Mouse (Mus musculus) hindbrain, embryonic 13.5 days (tissue): ENCODE measurements around the gene St6galnac5. TPM values are rescaled to one million over a fixed set of nuclear protein-coding genes. Genes with fewer than 3 reads are reported as not detected.
A peak's percentile ranks its signal among the peaks of the same experiment; 100 is the strongest.

Experiments
- ATAC-seq: fragments of 200-750 bp; cut with Nextera tagmentation; 2 replicates; pipeline ENCODE4 v1.8.0; 2017; ENCODE audit warnings: moderate TSS enrichment; ENCODE audit not compliant: low FRiP score
- H3K27ac ChIP-seq: fragments of 300-500 bp; sonication (generic); 2 replicates; pipeline ENCODE4 v1.5.1; 2015; ENCODE audit warnings: inconsistent platforms, mild to moderate bottlenecking, moderate library complexity
- H3K27me3 ChIP-seq: fragments of 300-500 bp; sonication (generic); 2 replicates; pipeline ENCODE4 v1.6.1; 2015; ENCODE audit warnings: mild to moderate bottlenecking, inconsistent platforms
- H3K36me3 ChIP-seq: fragments of 300-500 bp; sonication (generic); 2 replicates; pipeline ENCODE4 v1.6.1; 2015; ENCODE audit warnings: mild to moderate bottlenecking, inconsistent platforms
- H3K4me1 ChIP-seq: fragments of 300-500 bp; sonication (generic); replicated peaks from 2 replicates; pipeline ENCODE4 v1.6.1; 2015; ENCODE audit warnings: inconsistent platforms
- H3K4me2 ChIP-seq: fragments of 300-500 bp; sonication (generic); 2 replicates; pipeline ENCODE4 v1.6.1; 2015; ENCODE audit warnings: inconsistent platforms, mild to moderate bottlenecking, moderate library complexity
- H3K4me3 ChIP-seq: fragments of 300-500 bp; sonication (generic); 2 replicates; pipeline ENCODE4 v1.5.1; 2015; ENCODE audit warnings: mild to moderate bottlenecking, inconsistent platforms
- H3K9ac ChIP-seq: fragments of 300-500 bp; sonication (generic); 2 replicates; pipeline ENCODE4 v1.6.1; 2015; ENCODE audit warnings: mild to moderate bottlenecking, inconsistent platforms
- H3K9me3 ChIP-seq: fragments of 300-500 bp; sonication (generic); 2 replicates; pipeline ENCODE4 v1.6.1; 2016; ENCODE audit warnings: inconsistent platforms
- WGBS: fragments of 180-500 bp; shearing (Covaris S2); methylation state at CpG from one replicate; pipeline ENCODE4 v1.1.7; 2015; 5-methylcytosine and 5-hydroxymethylcytosine counted together
- polyA plus RNA-seq: library from polyadenylated mRNA; unstranded; fragments of >200 nt; fragmentation: Nextera tagmentation; extraction: Ambion mirVana; gene quantifications from 2 replicates; pipeline ENCODE4 v1.2.1, GENCODE M21; 2015

Gene St6galnac5
- polyA plus RNA-seq: 18.6 and 19.5 TPM in 2 replicates

DNA sequence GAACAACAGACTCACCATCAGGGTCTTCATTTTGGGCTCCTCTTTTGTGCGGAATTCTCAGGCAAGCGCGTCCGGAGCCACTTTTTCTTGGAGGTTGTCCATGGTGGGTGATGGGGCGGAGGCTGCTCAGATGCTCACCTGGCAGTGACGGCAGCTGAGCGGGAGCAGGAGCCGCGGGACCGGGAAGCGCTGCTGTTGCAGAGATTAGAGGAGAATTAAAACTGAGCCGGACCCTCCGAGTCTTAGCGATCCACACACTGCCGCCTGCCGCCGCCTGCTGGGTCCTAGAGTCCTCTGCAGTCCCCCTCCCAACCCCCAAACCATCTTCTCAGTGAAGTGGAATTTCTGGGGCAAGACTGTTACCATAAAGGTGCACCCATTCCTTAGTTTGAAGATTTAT, at the start of gene St6galnac5:
Gene St6galnac5 (minus strand): TSS at position 259 of the 400 bp plus-strand sequence.
- Histone ChIP-seq H3K4me1 (peaks cover 40% of the 10 kb centered on the region), H3K36me3 (no peaks in the 10 kb centered on the region), H3K9ac (peak within 1 kb of the TSS; percentile 80), H3K4me3 (peak within 1 kb of the TSS; percentile 63), H3K4me2 (peak within 1 kb of the TSS; percentile 94), H3K27ac (peak within 1 kb of the TSS; percentile 83), H3K9me3 (no peaks in the 10 kb centered on the region), H3K27me3 (peaks cover 18% of the 10 kb centered on the region)
- peak; percentile 37 for ATAC-seq
- 0% methylated on average over 17 of the region's 17 CpGs for WGBS

GRCm38 (mm10) chr3:153030756-153031155, 48.7 kb upstream of the St6galnac5 start:
- H3K4me1 ChIP-seq: no peaks in the 10 kb centered on the region
- no peak overlapping the region for H3K27ac ChIP-seq
- H3K27me3 ChIP-seq: no peaks in the 10 kb centered on the region
- no peaks in the 10 kb centered on the region for H3K9me3 ChIP-seq
- H3K4me2 ChIP-seq: no peak overlapping the region
- ATAC-seq: no peak
- no peaks in the 10 kb centered on the region for H3K36me3 ChIP-seq
- WGBS: 94% methylated on average over 5 of the region's 5 CpGs
- H3K9ac ChIP-seq: no peak overlapping the region
- H3K4me3 ChIP-seq: no peak overlapping the region

- no peak overlapping the region for H3K4me2 ChIP-seq
- H3K4me3 ChIP-seq: no peak overlapping the region
- no peaks in the 10 kb centered on the region for H3K36me3 ChIP-seq
- ATAC-seq: no peak
- H3K27ac ChIP-seq: no peak overlapping the region
- no peaks in the 10 kb centered on the region for H3K9me3 ChIP-seq
- H3K27me3 ChIP-seq: no peaks in the 10 kb centered on the region
- 74% methylated on average over 11 of the region's 11 CpGs for WGBS
- H3K4me1 ChIP-seq: 0 out of 2 replicates have a peak, but pooled peaks cover 6% of the 10 kb centered on the region
- H3K9ac ChIP-seq: no peak overlapping the region
Observed at GRCm38 (mm10) chr3:153024016-153024415, 42.0 kb upstream of the St6galnac5 start.

DNA sequence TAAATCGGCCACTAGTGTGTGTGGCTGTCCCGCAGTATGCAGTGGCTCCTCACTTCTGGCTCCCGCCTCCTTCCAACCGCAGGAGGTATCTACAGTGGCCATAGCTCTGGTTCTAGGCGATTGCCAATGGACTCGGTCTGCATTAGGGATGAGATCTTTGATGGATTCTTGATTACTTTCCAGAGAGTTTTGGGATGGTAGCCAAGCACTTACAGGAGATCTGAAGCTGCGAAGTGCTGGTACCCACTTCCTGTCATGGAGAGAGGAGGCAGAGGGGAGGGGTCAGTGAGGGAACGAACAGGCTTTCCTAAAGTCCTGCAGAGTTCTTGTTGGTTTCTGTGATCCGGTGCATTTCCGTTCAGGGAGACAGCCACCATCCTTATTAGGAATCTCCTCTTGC, 36.0 kb upstream of the St6galnac5 start:
- H3K9me3 ChIP-seq: no peaks in the 10 kb centered on the region
- no peaks in the 10 kb centered on the region for H3K36me3 ChIP-seq
- H3K27ac ChIP-seq: no peak overlapping the region
- H3K27me3 ChIP-seq: no peaks in the 10 kb centered on the region
- H3K4me3 ChIP-seq: no peak overlapping the region
- H3K9ac ChIP-seq: no peak overlapping the region
- no peaks in the 10 kb centered on the region for H3K4me1 ChIP-seq
- WGBS: 69% methylated on average over 10 of the region's 10 CpGs
- no peak for ATAC-seq
- no peak overlapping the region for H3K4me2 ChIP-seq

- H3K36me3 ChIP-seq: no peaks in the 10 kb centered on the region
- ATAC-seq: no peak
- no peaks in the 10 kb centered on the region for H3K9me3 ChIP-seq
- H3K4me1 ChIP-seq: no peaks in the 10 kb centered on the region
- H3K4me2 ChIP-seq: no peak overlapping the region
- WGBS: 70% methylated on average over 8 of the region's 8 CpGs
- no peak overlapping the region for H3K9ac ChIP-seq
- no peak overlapping the region for H3K4me3 ChIP-seq
- no peaks in the 10 kb centered on the region for H3K27me3 ChIP-seq
- no peak overlapping the region for H3K27ac ChIP-seq
Observed at GRCm38 (mm10) chr3:153016355-153016754, 34.3 kb upstream of the St6galnac5 start.

- H3K27me3 ChIP-seq: no peaks in the 10 kb centered on the region
- H3K9ac ChIP-seq: no peak overlapping the region
- H3K27ac ChIP-seq: no peak overlapping the region
- no peaks in the 10 kb centered on the region for H3K9me3 ChIP-seq
- ATAC-seq: no peak
- no peak overlapping the region for H3K4me2 ChIP-seq
- WGBS: 95% methylated on average over 6 of the region's 6 CpGs
- H3K4me3 ChIP-seq: no peak overlapping the region
- H3K4me1 ChIP-seq: no peaks in the 10 kb centered on the region
- H3K36me3 ChIP-seq: no peaks in the 10 kb centered on the region
Observed at GRCm38 (mm10) chr3:153006893-153007292, 24.8 kb upstream of the St6galnac5 start.

DNA sequence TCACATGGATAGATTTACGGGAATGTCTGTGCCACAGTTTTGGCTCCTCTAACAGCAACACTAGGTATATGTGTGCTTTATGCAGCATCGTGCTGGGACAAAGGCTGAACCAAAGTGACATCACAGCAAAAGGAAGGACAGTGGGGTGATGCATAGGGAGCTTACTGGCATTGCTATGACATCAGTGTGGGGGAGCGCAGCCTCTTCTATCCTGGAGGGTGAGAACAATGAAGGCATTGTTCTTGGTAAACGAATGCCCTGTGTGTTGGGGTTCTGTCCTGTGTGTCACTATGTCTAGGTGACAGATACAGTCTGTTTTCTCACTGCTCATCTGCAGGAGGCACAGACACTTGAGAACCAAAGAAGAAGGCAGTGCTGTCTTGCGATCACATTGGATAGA, 16.9 kb upstream of the St6galnac5 start:
- Histone ChIP-seq H3K4me3 (no peak overlapping the region), H3K9ac (no peak overlapping the region), H3K4me2 (no peak overlapping the region), H3K9me3 (no peaks in the 10 kb centered on the region), H3K27ac (no peak overlapping the region), H3K36me3 (no peaks in the 10 kb centered on the region), H3K4me1 (no peaks in the 10 kb centered on the region; the same call in 1 of the 2 replicates), H3K27me3 (no peaks in the 10 kb centered on the region)
- WGBS: 52% methylated on average over 5 of the region's 5 CpGs
- no peak for ATAC-seq

- no peaks in the 10 kb centered on the region for H3K9me3 ChIP-seq
- H3K36me3 ChIP-seq: no peaks in the 10 kb centered on the region
- no peaks in the 10 kb centered on the region for H3K27me3 ChIP-seq
- 66% methylated on average over 5 of the region's 5 CpGs for whole genome bisulfite sequencing
- no peak overlapping the region for H3K4me3 ChIP-seq
- H3K4me1 ChIP-seq: no peaks in the 10 kb centered on the region; the same call in 1 of the 2 replicates
- no peak overlapping the region for H3K9ac ChIP-seq
- H3K4me2 ChIP-seq: no peak overlapping the region
- H3K27ac ChIP-seq: no peak overlapping the region
- ATAC-seq: no peak
Observed at GRCm38 (mm10) chr3:152998106-152998505, 16.1 kb upstream of the St6galnac5 start.

GRCm38 (mm10) chr3:152993608-152994007, 11.6 kb upstream of the St6galnac5 start:
- H3K9ac ChIP-seq: no peak overlapping the region
- H3K4me2 ChIP-seq: no peak overlapping the region
- no peaks in the 10 kb centered on the region for H3K9me3 ChIP-seq

DNA sequence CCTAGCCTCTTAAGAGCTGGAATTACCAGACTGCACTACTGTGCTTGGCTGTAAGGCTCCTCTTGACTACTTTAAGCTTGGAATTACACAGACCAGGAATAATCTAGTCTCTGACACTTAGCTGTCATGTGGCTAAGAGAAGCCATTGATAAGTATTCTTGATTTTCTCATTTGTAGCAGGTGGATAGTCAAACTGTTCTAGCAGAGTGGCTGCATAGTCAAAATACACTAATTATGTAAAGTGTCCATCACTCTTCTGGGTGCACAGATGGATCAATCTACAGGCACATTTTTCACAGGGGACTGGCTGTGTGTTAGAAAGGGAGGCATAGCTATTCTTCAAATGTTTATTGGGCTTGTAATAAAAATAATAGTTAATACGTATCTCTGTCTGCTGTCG, 8.7 kb upstream of the St6galnac5 start:
- Histone ChIP-seq H3K4me2 (no peak overlapping the region), H3K27ac (no peak overlapping the region), H3K36me3 (no peaks in the 10 kb centered on the region), H3K9ac (no peak overlapping the region), H3K27me3 (no peaks in the 10 kb centered on the region), H3K9me3 (no peaks in the 10 kb centered on the region), H3K4me1 (peaks cover 5% of the 10 kb centered on the region; the same call in 1 of the 2 replicates), H3K4me3 (no peak overlapping the region)
- WGBS: 76% methylated on average over 2 of the region's 2 CpGs
- ATAC-seq: no peak

More at GRCm38 (mm10) chr3:152993608-152994007, 11.6 kb upstream of the St6galnac5 start:
- Histone ChIP-seq H3K27ac (no peak overlapping the region), H3K27me3 (no peaks in the 10 kb centered on the region), H3K4me1 (peaks cover 5% of the 10 kb centered on the region; the same call in 1 of the 2 replicates), H3K4me3 (no peak overlapping the region), H3K36me3 (no peaks in the 10 kb centered on the region)
- WGBS: 69% methylated on average over 5 of the region's 5 CpGs
- ATAC-seq: no peak

DNA sequence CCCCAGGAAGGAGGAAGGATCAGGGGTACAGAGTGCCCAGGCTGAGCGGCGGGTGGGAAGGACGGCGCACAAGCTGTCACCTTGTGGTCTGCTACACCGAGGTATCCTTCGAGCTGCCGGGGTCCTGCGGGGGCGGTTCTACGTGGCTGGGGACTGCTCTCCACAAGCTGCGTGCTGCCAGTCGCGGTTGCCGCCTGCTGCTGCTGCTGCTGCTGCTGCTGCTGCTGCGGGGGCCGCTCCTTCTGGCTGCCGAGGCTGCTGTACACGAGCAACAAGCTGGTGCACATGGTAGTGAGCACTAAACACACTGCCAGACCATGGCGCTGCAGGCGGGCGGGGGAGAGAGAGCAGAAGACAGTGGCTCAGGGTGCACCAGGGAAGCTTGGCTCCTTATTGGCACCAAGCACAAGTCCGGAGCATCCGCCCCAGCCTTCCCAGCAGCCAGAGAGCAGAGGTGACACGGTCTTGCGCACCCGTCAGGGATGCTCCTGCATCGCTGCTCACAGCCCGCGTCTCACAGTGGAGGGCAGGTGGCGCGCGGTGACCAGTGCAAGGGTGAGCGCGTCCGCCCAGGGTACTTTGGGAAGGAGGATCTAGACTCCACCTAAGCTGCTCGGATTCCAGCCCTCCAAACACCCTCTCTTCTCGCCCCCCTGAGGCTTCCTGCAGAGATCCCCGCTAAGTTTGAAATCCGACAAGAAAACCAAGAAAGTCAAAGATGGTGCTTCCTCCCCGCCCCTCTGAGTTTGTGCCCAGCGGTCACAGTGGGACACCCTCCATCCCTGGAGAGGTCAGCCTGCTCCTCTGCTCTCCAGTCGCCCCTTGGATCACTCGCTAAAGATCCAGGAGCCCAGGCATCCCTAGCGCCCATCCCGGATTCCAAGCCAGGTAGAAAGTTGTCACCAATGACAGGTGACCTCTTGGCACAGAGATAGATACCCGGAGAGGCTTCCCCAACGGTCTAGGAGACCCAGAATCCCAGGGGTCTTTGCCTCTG, 770 bp downstream of the St6galnac5 start:
- peak overlapping the region; percentile 63 for H3K4me3 ChIP-seq
- H3K9ac ChIP-seq: peak overlapping the region; percentile 80
- peaks cover 18% of the 10 kb centered on the region for H3K27me3 ChIP-seq
- H3K4me2 ChIP-seq: peak overlapping the region; percentile 94
- under 1% methylated on average over 47 of the region's 47 CpGs for WGBS
- peak overlapping the region; percentile 83 for H3K27ac ChIP-seq
- ATAC-seq: peak; percentile 82
- no peaks in the 10 kb centered on the region for H3K36me3 ChIP-seq
- H3K4me1 ChIP-seq: peaks cover 46% of the 10 kb centered on the region
- no peaks in the 10 kb centered on the region for H3K9me3 ChIP-seq

DNA sequence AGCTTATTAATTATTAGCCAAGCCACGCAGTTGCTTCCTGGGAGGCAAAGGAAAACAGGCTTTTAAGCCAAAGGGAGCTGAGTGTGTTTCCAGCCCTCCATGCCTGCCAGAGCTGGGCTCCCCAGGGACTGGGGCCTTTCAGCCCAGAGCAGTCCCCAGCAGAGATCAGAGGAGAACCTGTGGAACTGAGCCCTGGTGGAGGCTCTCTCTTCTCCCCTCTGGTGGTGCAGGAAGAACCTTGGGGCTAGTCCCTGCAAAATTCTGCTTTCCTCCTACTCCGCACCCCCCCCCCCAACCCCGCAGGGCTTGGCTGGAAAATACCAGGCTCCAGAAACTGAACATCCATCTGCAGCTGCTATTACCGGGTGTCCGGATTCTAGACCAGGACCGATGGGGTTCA, 1.6 kb downstream of the St6galnac5 start:
- peak overlapping the region; percentile 83 for H3K27ac ChIP-seq

More for the DNA sequence above, 1.6 kb downstream of the St6galnac5 start:
- no peaks in the 10 kb centered on the region for H3K36me3 ChIP-seq
- peak overlapping the region; percentile 63 for H3K4me3 ChIP-seq
- peak overlapping the region; percentile 80 for H3K9ac ChIP-seq
- H3K4me1 ChIP-seq: peaks cover 46% of the 10 kb centered on the region
- H3K9me3 ChIP-seq: no peaks in the 10 kb centered on the region
- peak overlapping the region; percentile 94 for H3K4me2 ChIP-seq
- peak; percentile 32 for ATAC-seq
- peaks cover 18% of the 10 kb centered on the region for H3K27me3 ChIP-seq
- 4% methylated on average over 6 of the region's 6 CpGs for WGBS
